Mouse (Mus musculus): ENCODE data around the gene Nme8. TPM values are rescaled to one million over a fixed set of nuclear protein-coding genes. Genes with fewer than 3 reads are reported as not detected.
A peak's percentile ranks its signal among the peaks of the same experiment; 100 is the strongest.

Nme8 gene
- polyA plus RNA-seq, 1 experiment from 2014 or later, result not detected

DNA sequence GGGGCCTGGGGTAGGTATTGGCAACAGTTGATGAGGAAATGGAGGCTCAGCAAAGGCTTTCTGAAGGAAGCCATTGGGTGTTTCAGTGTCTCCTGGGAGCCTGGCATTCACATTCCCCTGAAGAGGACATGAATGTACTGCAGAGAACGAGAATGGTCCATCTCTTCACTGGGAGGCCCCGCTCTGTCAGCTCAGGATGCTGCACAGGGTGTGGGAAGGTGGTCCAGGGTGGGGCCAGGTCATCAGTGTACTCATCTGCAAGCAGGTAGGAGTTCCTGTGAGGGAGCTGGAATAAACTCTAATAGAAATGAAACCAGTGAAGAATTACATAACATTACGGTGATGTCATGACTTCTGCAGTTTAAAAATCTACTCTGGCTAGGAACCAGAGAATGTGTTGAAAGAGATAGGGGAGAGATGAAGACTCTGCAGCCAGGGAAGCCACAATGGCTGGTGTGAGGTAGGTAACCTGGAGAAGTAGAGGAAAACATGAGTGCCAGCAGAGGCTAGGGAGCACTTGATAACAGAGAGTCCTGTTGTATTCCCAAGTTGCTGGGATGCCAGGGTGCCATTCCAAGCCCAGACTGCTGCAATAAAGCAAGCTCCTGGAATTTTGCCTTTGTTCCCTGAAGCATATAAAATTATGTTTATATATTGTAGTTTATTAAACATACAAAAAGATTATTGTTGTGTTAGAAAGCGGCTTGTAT is 3.3 kb upstream of the Nme8 start:
- Histone ChIP-seq H3K36me3 (ENCODE audit: control insufficient read depth, insufficient read depth, low read length) (no peaks in the 10 kb centered on the region), H3K4me3 (ENCODE audit: low read depth, low read length) (no peak overlapping the region), H3K9ac (ENCODE audit: low read depth, low read length) (no peak overlapping the region), H3K4me2 (no peak overlapping the region), H3K27ac (ENCODE audit: low read depth, low read length) (no peak overlapping the region), H3K27me3 (replicated peaks; ENCODE audit: control insufficient read depth, insufficient read depth, low read length) (0 out of 2 replicates have a peak, but pooled peaks cover 4% of the 10 kb centered on the region), H3K4me1 (replicated peaks; ENCODE audit: control insufficient read depth, insufficient read depth, low read length) (no peaks in the 10 kb centered on the region), H3K9me3 (ENCODE audit: control insufficient read depth, low read length) (no peaks in the 10 kb centered on the region)
- WGBS, result 79% methylated on average over 4 of the region's 4 CpGs
- DNase-seq (ENCODE audit: low spot score) (no peak), ATAC-seq (replicated peaks; ENCODE audit: low FRiP score) (no peak)

DNA sequence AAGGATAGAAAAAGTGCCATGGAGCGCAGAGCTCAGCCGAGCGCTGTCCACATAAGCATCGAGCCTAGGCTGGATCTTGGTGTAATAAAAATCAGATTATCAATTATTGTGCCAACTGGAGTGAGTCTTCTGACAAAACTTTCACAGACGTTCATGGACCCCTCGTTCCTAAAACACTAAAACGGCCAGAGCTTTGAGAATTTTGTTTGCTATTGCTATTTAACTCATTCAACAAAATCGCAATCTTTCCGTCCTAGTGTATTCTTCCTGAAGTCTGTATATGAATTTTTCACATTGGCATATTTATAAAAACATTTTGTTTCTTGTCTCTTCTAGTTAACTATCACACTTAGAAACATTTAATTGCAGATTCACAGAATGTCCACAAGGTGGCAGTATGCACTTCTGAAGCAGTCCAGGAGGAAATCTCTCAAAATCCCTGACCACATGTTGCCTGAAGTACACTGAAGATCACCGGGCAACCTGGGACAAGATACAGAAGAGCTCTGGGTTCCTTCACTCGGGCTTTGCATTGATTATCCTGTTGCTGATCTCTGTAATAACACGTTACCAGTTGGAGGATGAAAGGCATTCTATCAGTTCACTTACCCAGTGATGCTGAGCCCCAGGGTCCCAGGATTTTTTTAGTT is 1.1 kb upstream of the Nme8 start:
- 30% methylated on average over 12 of the region's 12 CpGs for WGBS
- Histone ChIP-seq H3K9ac (ENCODE audit: low read depth, low read length) (no peak overlapping the region), H3K36me3 (ENCODE audit: control insufficient read depth, insufficient read depth, low read length) (no peaks in the 10 kb centered on the region), H3K4me1 (replicated peaks; ENCODE audit: control insufficient read depth, insufficient read depth, low read length) (no peaks in the 10 kb centered on the region), H3K9me3 (ENCODE audit: control insufficient read depth, low read length) (no peaks in the 10 kb centered on the region), H3K4me3 (ENCODE audit: low read depth, low read length) (no peak overlapping the region), H3K27ac (ENCODE audit: low read depth, low read length) (no peak overlapping the region), H3K27me3 (replicated peaks; ENCODE audit: control insufficient read depth, insufficient read depth, low read length) (0 out of 2 replicates have a peak, but pooled peaks cover 4% of the 10 kb centered on the region), H3K4me2 (no peak overlapping the region)
- DNase-seq (ENCODE audit: low spot score) (peak; percentile 39), ATAC-seq (replicated peaks; ENCODE audit: low FRiP score) (0 out of 2 replicates have a peak, but pooled peaks have one; percentile 18)

DNA sequence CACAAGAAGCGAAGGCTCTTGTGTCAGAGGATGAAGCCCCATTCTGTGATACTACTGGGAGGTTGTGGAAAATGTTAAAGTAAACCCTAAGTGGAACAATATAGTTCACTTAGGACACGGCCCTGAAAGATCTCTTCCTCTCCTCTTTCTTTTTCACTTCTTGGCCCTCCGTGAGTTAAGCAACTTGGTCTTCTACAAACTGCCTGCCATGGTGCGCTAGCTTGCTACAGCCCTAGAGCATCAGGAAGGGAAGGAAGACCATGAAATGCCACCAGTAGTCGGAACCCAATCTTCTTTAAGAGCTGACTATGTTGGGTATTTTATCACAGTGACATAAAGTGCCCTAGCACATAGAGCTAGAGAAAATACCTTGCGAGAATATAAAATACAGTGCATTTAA is 7.2 kb downstream of the Nme8 start:
- Histone ChIP-seq H3K4me2 (no peak overlapping the region), H3K9ac (ENCODE audit: low read depth, low read length) (no peak overlapping the region), H3K27me3 (replicated peaks; ENCODE audit: control insufficient read depth, insufficient read depth, low read length) (no peaks in the 10 kb centered on the region), H3K36me3 (ENCODE audit: control insufficient read depth, insufficient read depth, low read length) (no peaks in the 10 kb centered on the region), H3K27ac (ENCODE audit: low read depth, low read length) (no peak overlapping the region), H3K4me1 (replicated peaks; ENCODE audit: control insufficient read depth, insufficient read depth, low read length) (no peaks in the 10 kb centered on the region), H3K4me3 (ENCODE audit: low read depth, low read length) (no peak overlapping the region), H3K9me3 (ENCODE audit: control insufficient read depth, low read length) (no peaks in the 10 kb centered on the region)
- ATAC-seq (replicated peaks; ENCODE audit: low FRiP score) (no peak), DNase-seq (ENCODE audit: low spot score) (no peak)
- WGBS, result 85% methylated on average over 6 of the region's 6 CpGs

DNA sequence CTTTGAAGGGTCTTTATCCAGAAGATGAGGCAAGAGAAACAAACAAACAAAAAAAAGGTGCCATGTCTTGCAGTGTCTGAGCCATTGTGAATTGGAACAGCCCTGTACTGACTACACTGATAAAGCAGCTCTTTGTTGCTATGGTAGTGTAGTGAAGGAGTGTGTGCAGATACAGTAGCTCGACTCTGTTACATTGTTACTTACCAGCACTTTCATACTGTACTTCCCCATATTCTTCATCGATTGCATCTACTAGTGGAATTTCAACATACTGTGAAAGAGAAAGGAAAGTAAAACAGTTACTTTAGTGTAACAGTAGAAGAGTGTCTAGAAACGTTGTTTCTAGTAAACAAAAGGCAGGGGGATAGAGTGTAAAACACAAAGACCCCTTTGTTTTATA is 7.6 kb downstream of the Nme8 start:
- ATAC-seq (replicated peaks; ENCODE audit: low FRiP score) (no peak), DNase-seq (ENCODE audit: low spot score) (no peak)
- Histone ChIP-seq H3K4me3 (ENCODE audit: low read depth, low read length) (no peak overlapping the region), H3K9ac (ENCODE audit: low read depth, low read length) (no peak overlapping the region), H3K9me3 (ENCODE audit: control insufficient read depth, low read length) (no peaks in the 10 kb centered on the region), H3K4me2 (no peak overlapping the region), H3K4me1 (replicated peaks; ENCODE audit: control insufficient read depth, insufficient read depth, low read length) (no peaks in the 10 kb centered on the region), H3K27me3 (replicated peaks; ENCODE audit: control insufficient read depth, insufficient read depth, low read length) (no peaks in the 10 kb centered on the region), H3K36me3 (ENCODE audit: control insufficient read depth, insufficient read depth, low read length) (no peaks in the 10 kb centered on the region), H3K27ac (ENCODE audit: low read depth, low read length) (no peak overlapping the region)
- WGBS, result 65% methylated on average over 3 of the region's 3 CpGs

DNA sequence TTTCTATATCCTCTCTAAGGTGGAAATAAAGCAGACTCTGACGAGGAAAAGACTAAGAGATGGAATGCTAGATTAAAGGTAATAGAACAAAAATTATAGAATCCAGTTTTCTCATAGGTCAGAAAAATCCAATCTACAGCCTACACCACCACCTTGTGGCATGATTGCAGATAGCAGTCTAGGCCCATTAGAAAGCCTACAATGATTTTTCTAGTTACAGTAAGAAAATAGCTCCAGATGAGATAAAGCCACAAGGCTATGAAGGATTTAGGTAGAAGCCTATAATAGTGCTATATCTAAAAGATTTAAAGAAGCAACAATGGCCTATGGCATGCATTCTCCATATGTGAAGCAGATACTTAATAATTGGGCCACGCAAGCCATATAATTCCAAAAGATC is 13.6 kb downstream of the Nme8 start:
- 59% methylated on average over 2 of the region's 2 CpGs for WGBS
- Histone ChIP-seq H3K27ac (ENCODE audit: low read depth, low read length) (no peak overlapping the region), H3K9me3 (ENCODE audit: control insufficient read depth, low read length) (no peaks in the 10 kb centered on the region), H3K4me2 (no peak overlapping the region), H3K9ac (ENCODE audit: low read depth, low read length) (no peak overlapping the region), H3K4me1 (replicated peaks; ENCODE audit: control insufficient read depth, insufficient read depth, low read length) (no peaks in the 10 kb centered on the region), H3K36me3 (ENCODE audit: control insufficient read depth, insufficient read depth, low read length) (no peaks in the 10 kb centered on the region), H3K27me3 (replicated peaks; ENCODE audit: control insufficient read depth, insufficient read depth, low read length) (no peaks in the 10 kb centered on the region), H3K4me3 (ENCODE audit: low read depth, low read length) (no peak overlapping the region)
- ATAC-seq (replicated peaks; ENCODE audit: low FRiP score) (no peak), DNase-seq (ENCODE audit: low spot score) (no peak)

DNA sequence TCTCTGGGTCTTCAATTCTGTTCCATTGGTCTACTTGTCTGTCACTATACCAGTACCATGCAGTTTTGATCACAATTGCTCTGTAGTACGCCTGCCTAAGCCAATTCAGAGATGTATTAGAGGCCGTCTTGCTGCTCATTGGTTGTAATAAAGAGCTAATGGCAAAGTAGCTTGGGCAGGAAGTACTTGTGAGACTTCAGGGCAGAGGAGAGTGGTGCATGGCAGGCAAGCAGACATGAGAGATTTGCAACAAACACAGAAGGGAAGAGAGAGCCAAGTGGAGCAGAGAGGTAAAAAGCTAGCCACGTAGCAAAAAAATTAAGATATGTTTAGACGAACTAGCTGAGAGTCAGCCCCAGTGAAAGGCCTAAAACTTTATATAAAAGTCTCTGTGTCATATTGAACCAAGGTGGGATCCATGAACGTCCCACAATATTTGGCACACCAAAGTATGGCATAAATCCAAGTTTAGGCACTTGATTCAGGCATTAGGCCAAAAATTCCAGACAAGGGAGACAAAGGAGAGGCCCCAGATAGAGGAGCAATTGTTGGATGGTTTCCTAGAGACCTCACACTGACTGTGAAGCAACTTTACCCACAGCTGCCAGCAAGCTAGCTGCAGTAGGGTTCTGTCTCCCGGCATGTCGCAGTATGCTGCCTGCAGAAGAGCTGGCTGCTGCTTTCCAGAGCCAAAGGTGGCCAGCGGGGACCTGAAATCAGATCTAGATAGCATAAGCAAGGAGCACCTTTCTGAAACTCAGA is 14.5 kb downstream of the Nme8 start:
- H3K9ac ChIP-seq (ENCODE audit: low read depth, low read length), result no peak overlapping the region
- WGBS, result 73% methylated on average over 8 of the region's 8 CpGs
- no peak for DNase-seq (ENCODE audit: low spot score)
- no peak overlapping the region for H3K27ac ChIP-seq (ENCODE audit: low read depth, low read length)
- no peak overlapping the region for H3K4me2 ChIP-seq
- no peak overlapping the region for H3K4me3 ChIP-seq (ENCODE audit: low read depth, low read length)
- H3K36me3 ChIP-seq (ENCODE audit: control insufficient read depth, insufficient read depth, low read length), result no peaks in the 10 kb centered on the region
- no peak for ATAC-seq (replicated peaks; ENCODE audit: low FRiP score)
- H3K9me3 ChIP-seq (ENCODE audit: control insufficient read depth, low read length), result no peaks in the 10 kb centered on the region
- no peaks in the 10 kb centered on the region for H3K4me1 ChIP-seq (replicated peaks; ENCODE audit: control insufficient read depth, insufficient read depth, low read length)
- H3K27me3 ChIP-seq (replicated peaks; ENCODE audit: control insufficient read depth, insufficient read depth, low read length), result no peaks in the 10 kb centered on the region

DNA sequence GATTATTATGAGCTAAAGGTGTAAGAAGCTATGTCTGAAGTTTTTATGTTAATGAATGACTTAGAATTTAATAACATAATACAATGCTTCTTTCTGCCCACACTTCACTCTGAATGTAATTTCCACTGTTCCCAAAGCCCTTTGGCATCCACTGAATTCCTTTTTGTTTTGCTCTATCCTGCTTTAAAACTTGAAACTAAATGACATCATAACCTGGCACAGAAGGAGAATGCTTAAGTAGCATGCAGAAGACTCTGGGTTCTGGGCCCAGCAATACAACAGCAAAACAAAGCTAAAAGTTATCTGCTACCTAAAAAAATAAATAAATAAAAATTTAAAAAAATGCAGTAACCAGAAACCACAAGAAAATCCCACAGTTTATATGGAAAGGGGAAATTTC is 23.0 kb downstream of the Nme8 start:
- H3K4me2 ChIP-seq, result no peak overlapping the region
- no peak overlapping the region for H3K27ac ChIP-seq (ENCODE audit: low read depth, low read length)
- H3K4me3 ChIP-seq (ENCODE audit: low read depth, low read length), result no peak overlapping the region
- no peak overlapping the region for H3K9ac ChIP-seq (ENCODE audit: low read depth, low read length)
- no peak for DNase-seq (ENCODE audit: low spot score)
- no peaks in the 10 kb centered on the region for H3K4me1 ChIP-seq (replicated peaks; ENCODE audit: control insufficient read depth, insufficient read depth, low read length)
- H3K36me3 ChIP-seq (ENCODE audit: control insufficient read depth, insufficient read depth, low read length), result no peaks in the 10 kb centered on the region
- H3K9me3 ChIP-seq (ENCODE audit: control insufficient read depth, low read length), result no peaks in the 10 kb centered on the region
- no peak for ATAC-seq (replicated peaks; ENCODE audit: low FRiP score)
- H3K27me3 ChIP-seq (replicated peaks; ENCODE audit: control insufficient read depth, insufficient read depth, low read length), result no peaks in the 10 kb centered on the region

DNA sequence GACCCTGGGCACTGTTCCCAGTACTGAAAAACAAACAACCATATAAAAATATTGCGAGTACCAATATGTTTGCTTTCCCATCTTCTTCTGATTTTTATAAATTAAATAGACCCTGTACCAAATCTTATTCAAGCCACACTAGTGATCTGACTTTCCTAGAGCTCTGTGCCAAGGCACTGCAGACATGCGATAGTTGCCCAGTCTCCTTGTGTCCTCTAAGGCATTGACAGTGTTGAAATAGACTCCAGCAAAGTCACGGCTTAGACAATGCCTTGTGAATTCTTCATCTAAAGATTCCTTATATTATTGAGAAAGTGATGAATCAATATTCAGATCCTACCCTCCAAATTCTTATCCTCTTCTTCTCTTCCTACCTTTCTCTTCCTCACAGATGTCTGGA is 23.6 kb downstream of the Nme8 start:
- DNase-seq (ENCODE audit: low spot score), result no peak
- Histone ChIP-seq H3K9me3 (ENCODE audit: control insufficient read depth, low read length) (no peaks in the 10 kb centered on the region), H3K27ac (ENCODE audit: low read depth, low read length) (no peak overlapping the region), H3K9ac (ENCODE audit: low read depth, low read length) (no peak overlapping the region), H3K27me3 (replicated peaks; ENCODE audit: control insufficient read depth, insufficient read depth, low read length) (no peaks in the 10 kb centered on the region), H3K4me2 (no peak overlapping the region), H3K4me1 (replicated peaks; ENCODE audit: control insufficient read depth, insufficient read depth, low read length) (no peaks in the 10 kb centered on the region), H3K4me3 (ENCODE audit: low read depth, low read length) (no peak overlapping the region), H3K36me3 (ENCODE audit: control insufficient read depth, insufficient read depth, low read length) (no peaks in the 10 kb centered on the region)
- no peak for ATAC-seq (replicated peaks; ENCODE audit: low FRiP score)
- 82% methylated on average over 3 of the region's 3 CpGs for WGBS
